Mouse (Mus musculus) stomach, embryonic 15.5 days (tissue): ENCODE measurements at regions not wholly inside any gene's neighbourhood (a gene's known extent, or its start where the extent isn't known, plus 50 kb on each side); places are given as distances from the start of the nearest gene placed in this dataset.

Source experiments
- ATAC-seq: fragments of 200-750 bp; cut with Nextera tagmentation; 2 replicates; pipeline ENCODE4 v1.8.0; 2017; ENCODE audit warnings: low read depth, moderate number of reproducible peaks, moderate TSS enrichment; ENCODE audit not compliant: insufficient read depth, low FRiP score
- H3K27ac ChIP-seq: fragments of 300-500 bp; sonication (generic); 2 replicates; pipeline ENCODE4 v1.5.1; 2015; ENCODE audit warnings: mild to moderate bottlenecking, inconsistent platforms
- H3K27me3 ChIP-seq: fragments of 300-500 bp; sonication (generic); replicated peaks from 2 replicates; pipeline ENCODE4 v1.6.1; 2015; ENCODE audit warnings: inconsistent platforms
- H3K36me3 ChIP-seq: fragments of 300-500 bp; sonication (generic); 2 replicates; pipeline ENCODE4 v1.6.1; 2015; ENCODE audit warnings: inconsistent platforms
- H3K4me1 ChIP-seq: fragments of 300-500 bp; sonication (generic); 2 replicates; pipeline ENCODE4 v1.6.1; 2015; ENCODE audit warnings: inconsistent platforms
- H3K4me2 ChIP-seq: fragments of 300-500 bp; sonication (generic); 2 replicates; pipeline ENCODE4 v1.6.1; 2015; ENCODE audit warnings: mild to moderate bottlenecking, inconsistent platforms
- H3K4me3 ChIP-seq: fragments of 300-500 bp; sonication (generic); replicated peaks from 2 replicates; pipeline ENCODE4 v1.5.1; 2015; ENCODE audit warnings: inconsistent platforms
- H3K9ac ChIP-seq: fragments of 300-500 bp; sonication (generic); 2 replicates; pipeline ENCODE4 v1.6.1; 2015; ENCODE audit warnings: inconsistent platforms
- H3K9me3 ChIP-seq: fragments of 300-500 bp; sonication (generic); 2 replicates; pipeline ENCODE4 v1.6.1; 2016; ENCODE audit warnings: inconsistent platforms
- WGBS: fragments of 180-500 bp; shearing (Covaris S2); methylation state at CpG from one replicate; pipeline ENCODE4 v1.1.7; 2015; 5-methylcytosine and 5-hydroxymethylcytosine counted together

DNA sequence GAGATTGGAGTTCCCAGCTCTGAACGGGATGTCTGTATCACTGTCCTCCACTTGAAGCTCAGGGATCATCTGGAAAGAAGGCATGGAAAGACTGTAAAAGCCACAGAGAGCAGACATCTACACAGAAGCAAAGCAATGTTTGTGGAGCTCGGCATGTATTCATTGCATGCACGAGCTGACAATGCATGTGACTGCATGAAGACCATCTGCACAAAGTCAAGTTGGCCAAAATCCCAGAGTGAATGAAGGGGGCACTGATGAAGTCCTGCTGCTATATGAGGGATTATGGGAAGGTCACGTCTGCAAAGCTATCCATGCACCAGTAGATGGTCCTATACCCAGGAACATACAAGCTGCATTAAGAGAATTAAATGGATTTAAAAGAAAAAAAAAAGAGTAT is 317.6 kb upstream of the Sox9 start:
- Histone ChIP-seq H3K27me3 (no peaks in the 10 kb centered on the region), H3K36me3 (no peaks in the 10 kb centered on the region), H3K9ac (no peak overlapping the region), H3K9me3 (no peaks in the 10 kb centered on the region), H3K4me1 (no peaks in the 10 kb centered on the region), H3K4me2 (no peak overlapping the region), H3K27ac (no peak overlapping the region), H3K4me3 (no peak overlapping the region)
- WGBS: 71% methylated on average over 4 of the region's 4 CpGs
- no peak for ATAC-seq

DNA sequence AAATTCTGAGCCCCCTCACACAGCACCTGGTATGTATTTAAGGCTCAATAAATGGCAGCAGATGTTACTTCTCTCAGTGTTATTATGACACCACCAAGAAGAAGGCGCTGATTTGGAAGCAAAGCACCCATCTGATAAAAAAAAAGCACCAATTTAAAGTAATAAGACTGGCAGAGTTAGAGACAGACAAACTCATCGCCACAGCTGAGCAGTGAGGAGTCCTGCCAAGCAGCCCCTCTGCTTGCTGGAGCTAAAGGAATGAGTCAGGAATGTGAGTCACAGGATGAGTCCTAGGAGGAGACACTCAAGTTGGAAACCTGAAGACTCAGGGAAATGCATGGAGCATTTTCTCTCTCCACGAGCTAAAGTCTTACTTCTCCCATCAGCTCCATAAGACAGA is 311.7 kb upstream of the Sox9 start:
- no peak overlapping the region for H3K27ac ChIP-seq
- no peaks in the 10 kb centered on the region for H3K4me1 ChIP-seq
- H3K27me3 ChIP-seq: no peaks in the 10 kb centered on the region
- H3K9me3 ChIP-seq: no peaks in the 10 kb centered on the region
- no peaks in the 10 kb centered on the region for H3K36me3 ChIP-seq
- 53% methylated on average over 3 of the region's 3 CpGs for WGBS
- H3K4me3 ChIP-seq: no peak overlapping the region
- H3K9ac ChIP-seq: no peak overlapping the region
- H3K4me2 ChIP-seq: no peak overlapping the region
- ATAC-seq: no peak

DNA sequence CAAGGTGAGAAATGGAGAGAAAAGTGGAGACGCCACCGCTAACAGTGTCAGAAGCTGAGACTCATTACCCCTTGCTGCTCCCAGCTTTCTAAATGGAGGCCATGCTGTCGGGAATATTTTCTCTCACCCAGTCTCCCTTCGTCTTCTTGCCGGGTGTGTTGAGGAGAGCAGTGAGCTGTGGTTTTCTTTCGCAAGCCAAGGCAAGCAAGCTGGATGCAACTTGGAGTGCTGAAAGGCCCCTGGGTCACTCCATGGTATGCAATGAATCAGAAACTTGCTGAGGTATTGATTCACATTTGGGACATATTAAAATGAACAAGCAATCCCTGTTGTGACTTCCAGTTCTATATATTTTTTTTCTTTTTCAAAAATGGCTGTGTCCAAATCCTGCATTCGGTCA is 308.8 kb upstream of the Sox9 start:
- Histone ChIP-seq H3K4me1 (no peaks in the 10 kb centered on the region), H3K4me3 (no peak overlapping the region), H3K4me2 (no peak overlapping the region), H3K9ac (no peak overlapping the region), H3K36me3 (no peaks in the 10 kb centered on the region), H3K27me3 (no peaks in the 10 kb centered on the region), H3K27ac (no peak overlapping the region), H3K9me3 (no peaks in the 10 kb centered on the region)
- 90% methylated on average over 7 of the region's 7 CpGs for WGBS
- ATAC-seq: no peak

DNA sequence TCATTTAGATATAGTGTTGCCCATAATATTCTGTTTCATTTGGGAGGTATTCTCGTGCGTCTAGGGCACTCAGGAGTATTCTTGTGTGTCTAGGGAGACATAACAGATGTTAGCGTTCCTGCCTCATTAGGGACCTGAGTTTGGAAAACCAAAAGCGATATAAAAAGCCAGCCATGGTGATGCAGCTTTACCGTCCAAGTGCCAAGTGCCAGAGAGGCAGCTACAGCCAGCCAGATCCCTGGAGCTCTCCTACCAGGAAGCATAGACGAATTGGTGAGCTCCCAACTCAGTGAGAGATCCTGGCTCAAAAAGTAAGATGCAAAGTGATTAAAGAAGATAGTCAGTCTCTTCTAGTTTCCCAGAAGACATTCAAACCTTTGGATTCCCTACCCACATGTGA is 308.3 kb upstream of the Sox9 start:
- no peak for ATAC-seq

GRCm38 (mm10) chr11:112480360-112480759 is 301.7 kb upstream of the Sox9 start:
- Histone ChIP-seq H3K27me3 (no peaks in the 10 kb centered on the region), H3K27ac (no peak overlapping the region), H3K4me3 (no peak overlapping the region), H3K4me1 (peaks cover 3% of the 10 kb centered on the region; the same call in 1 of the 2 replicates), H3K9ac (no peak overlapping the region), H3K36me3 (no peaks in the 10 kb centered on the region), H3K4me2 (peak overlapping the region; percentile 29; the same call in 1 of the 2 replicates), H3K9me3 (no peaks in the 10 kb centered on the region)
- WGBS: 64% methylated on average over 11 of the region's 11 CpGs
- no peak for ATAC-seq

More for the DNA sequence above, 308.3 kb upstream of the Sox9 start:
- no peaks in the 10 kb centered on the region for H3K9me3 ChIP-seq
- H3K27me3 ChIP-seq: no peaks in the 10 kb centered on the region
- 80% methylated on average over 6 of the region's 6 CpGs for WGBS
- H3K4me1 ChIP-seq: no peaks in the 10 kb centered on the region
- H3K4me2 ChIP-seq: no peak overlapping the region
- H3K27ac ChIP-seq: no peak overlapping the region
- no peak overlapping the region for H3K9ac ChIP-seq
- no peaks in the 10 kb centered on the region for H3K36me3 ChIP-seq
- H3K4me3 ChIP-seq: no peak overlapping the region

GRCm38 (mm10) chr11:112501781-112502180 is 280.2 kb upstream of the Sox9 start:
- H3K4me2 ChIP-seq: no peak overlapping the region
- H3K27me3 ChIP-seq: no peaks in the 10 kb centered on the region
- 14% methylated on average over 5 of the region's 5 CpGs for WGBS
- H3K9ac ChIP-seq: no peak overlapping the region
- no peak for ATAC-seq
- H3K36me3 ChIP-seq: no peaks in the 10 kb centered on the region
- no peak overlapping the region for H3K4me3 ChIP-seq
- H3K27ac ChIP-seq: no peak overlapping the region
- H3K9me3 ChIP-seq: no peaks in the 10 kb centered on the region
- H3K4me1 ChIP-seq: no peaks in the 10 kb centered on the region

GRCm38 (mm10) chr11:112519076-112519475 is 262.9 kb upstream of the Sox9 start:
- Histone ChIP-seq H3K27me3 (no peaks in the 10 kb centered on the region), H3K9me3 (no peaks in the 10 kb centered on the region), H3K4me3 (no peak overlapping the region), H3K9ac (no peak overlapping the region), H3K27ac (no peak overlapping the region), H3K36me3 (no peaks in the 10 kb centered on the region), H3K4me2 (no peak overlapping the region), H3K4me1 (no peaks in the 10 kb centered on the region)
- WGBS: 60% methylated on average over 8 of the region's 8 CpGs
- no peak for ATAC-seq

DNA sequence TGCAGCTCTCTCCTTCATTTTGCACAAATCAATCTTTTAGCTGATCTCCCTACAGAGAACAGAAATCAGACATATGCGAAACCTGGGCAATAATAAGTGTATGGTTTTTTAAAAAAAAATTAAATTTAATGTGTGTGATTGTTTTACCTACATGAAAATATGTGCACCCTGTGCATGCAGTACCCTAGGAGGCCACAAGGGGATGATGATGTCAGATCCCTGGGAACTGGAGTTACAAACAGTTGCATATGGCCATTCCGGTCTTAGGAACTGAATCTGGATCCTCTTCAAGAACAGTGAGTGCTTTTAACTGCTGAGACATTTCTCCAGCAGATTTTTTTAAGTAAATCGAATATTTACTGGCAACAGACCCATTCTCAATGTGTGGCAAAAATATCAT is 257.0 kb upstream of the Sox9 start:
- no peak for ATAC-seq
- WGBS: 86% methylated on average over 3 of the region's 3 CpGs

DNA sequence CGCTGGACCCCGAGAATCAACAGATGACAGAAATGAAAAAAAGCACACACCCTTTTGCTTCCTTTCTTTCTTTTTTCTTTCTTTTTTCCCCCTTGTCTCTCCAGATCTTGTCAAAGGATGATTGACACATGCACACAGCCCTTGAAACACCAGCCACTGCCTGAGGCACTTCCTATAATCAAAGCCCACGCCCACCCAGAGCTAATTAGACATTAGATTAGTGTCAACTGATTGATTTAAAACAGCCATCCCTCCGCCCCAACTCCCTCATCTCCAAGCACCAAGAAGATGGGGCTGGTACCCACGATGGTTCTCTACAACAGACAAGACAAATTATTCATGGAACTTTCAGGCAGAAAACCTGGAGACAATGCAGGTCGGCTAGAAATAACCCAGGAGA is 239.5 kb upstream of the Sox9 start:
- no peaks in the 10 kb centered on the region for H3K4me1 ChIP-seq
- H3K4me3 ChIP-seq: no peak overlapping the region
- H3K27ac ChIP-seq: no peak overlapping the region
- WGBS: 45% methylated on average over 6 of the region's 6 CpGs
- no peak for ATAC-seq
- H3K9ac ChIP-seq: no peak overlapping the region
- H3K27me3 ChIP-seq: no peaks in the 10 kb centered on the region
- no peaks in the 10 kb centered on the region for H3K36me3 ChIP-seq
- H3K9me3 ChIP-seq: no peaks in the 10 kb centered on the region
- no peak overlapping the region for H3K4me2 ChIP-seq

More for the DNA sequence above, 257.0 kb upstream of the Sox9 start:
- no peaks in the 10 kb centered on the region for H3K9me3 ChIP-seq
- H3K4me1 ChIP-seq: no peaks in the 10 kb centered on the region
- H3K27me3 ChIP-seq: no peaks in the 10 kb centered on the region
- no peak overlapping the region for H3K4me2 ChIP-seq
- H3K9ac ChIP-seq: no peak overlapping the region
- H3K27ac ChIP-seq: no peak overlapping the region
- H3K4me3 ChIP-seq: no peak overlapping the region
- H3K36me3 ChIP-seq: no peaks in the 10 kb centered on the region

DNA sequence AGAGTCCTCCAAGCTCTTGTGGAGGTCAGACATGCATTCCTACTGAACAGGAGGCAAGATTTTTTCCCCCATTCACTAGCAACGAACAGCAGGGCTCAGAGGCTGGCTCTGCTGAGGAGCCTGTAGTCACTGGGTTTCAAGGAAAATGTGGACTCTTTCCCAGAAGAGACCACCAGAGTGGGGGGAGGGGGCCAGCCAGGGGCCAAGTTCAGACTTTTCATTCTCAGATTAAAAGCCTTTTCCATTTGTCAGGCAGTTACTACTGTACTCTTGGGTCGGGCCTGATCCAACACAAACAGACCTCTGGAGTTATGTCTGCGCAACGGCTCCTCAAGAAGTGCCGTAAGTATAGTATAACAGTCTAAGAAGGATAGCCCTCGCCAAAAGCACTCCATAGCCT is 238.6 kb upstream of the Sox9 start:
- Histone ChIP-seq H3K27ac (no peak overlapping the region), H3K36me3 (no peaks in the 10 kb centered on the region), H3K9me3 (no peaks in the 10 kb centered on the region), H3K4me3 (no peak overlapping the region), H3K27me3 (no peaks in the 10 kb centered on the region), H3K9ac (no peak overlapping the region), H3K4me1 (no peaks in the 10 kb centered on the region), H3K4me2 (no peak overlapping the region)
- WGBS: 64% methylated on average over 6 of the region's 6 CpGs
- ATAC-seq: no peak

DNA sequence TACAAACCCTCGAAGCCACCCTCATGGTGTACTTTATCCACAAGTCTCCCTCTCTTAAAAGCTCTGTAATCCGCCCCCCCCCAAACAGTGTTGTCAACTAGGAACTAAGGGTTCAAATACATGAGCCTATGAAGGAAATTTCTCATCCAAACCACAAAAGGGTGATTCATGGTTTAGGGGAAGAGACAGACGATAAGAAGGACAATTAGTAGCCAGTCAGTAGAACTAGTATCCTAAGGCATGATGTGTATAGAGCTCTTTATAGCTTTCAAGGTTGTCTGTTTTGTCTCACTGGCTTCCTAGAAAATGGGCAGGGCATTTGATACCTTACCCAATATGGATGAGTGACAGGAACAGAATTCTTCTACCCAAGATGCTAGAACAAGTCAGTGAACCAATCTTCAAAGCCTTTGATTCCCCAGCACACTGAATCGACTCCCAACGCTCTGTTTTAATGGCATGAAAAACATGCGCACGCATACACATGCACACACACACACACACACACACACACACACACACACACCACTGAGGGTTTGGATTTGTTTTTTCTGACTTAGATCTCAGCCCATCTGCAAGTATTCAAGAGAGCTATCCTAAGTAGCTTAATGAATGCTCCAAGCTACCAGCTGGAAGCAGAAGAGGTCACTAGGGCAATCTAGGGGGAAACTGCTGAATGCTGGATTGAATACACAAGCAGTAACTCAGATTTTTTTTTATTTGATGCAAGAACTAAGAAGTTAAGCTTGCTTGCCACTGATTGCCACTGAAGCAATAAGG is 236.6 kb upstream of the Sox9 start:
- H3K27ac ChIP-seq: no peak overlapping the region
- ATAC-seq: no peak
- no peak overlapping the region for H3K4me3 ChIP-seq
- H3K9ac ChIP-seq: no peak overlapping the region
- H3K9me3 ChIP-seq: no peaks in the 10 kb centered on the region
- no peaks in the 10 kb centered on the region for H3K36me3 ChIP-seq
- no peak overlapping the region for H3K4me2 ChIP-seq
- no peaks in the 10 kb centered on the region for H3K4me1 ChIP-seq
- 69% methylated on average over 7 of the region's 7 CpGs for WGBS
- H3K27me3 ChIP-seq: no peaks in the 10 kb centered on the region

GRCm38 (mm10) chr11:112546162-112546561 is 235.9 kb upstream of the Sox9 start:
- H3K9ac ChIP-seq: no peak overlapping the region
- H3K4me3 ChIP-seq: no peak overlapping the region
- 55% methylated on average over 5 of the region's 5 CpGs for WGBS
- ATAC-seq: no peak
- no peaks in the 10 kb centered on the region for H3K4me1 ChIP-seq
- no peaks in the 10 kb centered on the region for H3K36me3 ChIP-seq
- no peak overlapping the region for H3K27ac ChIP-seq
- no peaks in the 10 kb centered on the region for H3K27me3 ChIP-seq
- H3K4me2 ChIP-seq: no peak overlapping the region
- no peaks in the 10 kb centered on the region for H3K9me3 ChIP-seq

GRCm38 (mm10) chr11:112552838-112553237 is 229.2 kb upstream of the Sox9 start:
- 66% methylated on average over 6 of the region's 6 CpGs for WGBS
- no peak overlapping the region for H3K27ac ChIP-seq
- no peaks in the 10 kb centered on the region for H3K27me3 ChIP-seq
- no peaks in the 10 kb centered on the region for H3K4me1 ChIP-seq
- H3K9me3 ChIP-seq: no peaks in the 10 kb centered on the region
- H3K4me3 ChIP-seq: no peak overlapping the region
- no peak overlapping the region for H3K4me2 ChIP-seq
- no peaks in the 10 kb centered on the region for H3K36me3 ChIP-seq
- ATAC-seq: no peak
- H3K9ac ChIP-seq: no peak overlapping the region
